Mouse (Mus musculus): ENCODE results near the gene Safb. TPM values are rescaled to one million over a fixed set of nuclear protein-coding genes. Genes with fewer than 3 reads are reported as not detected.

The Safb gene
- polyA plus RNA-seq, 1 experiment from 2014 or later, result 57.9 TPM

GRCm38 (mm10) chr17:56554122-56554551 is 30.5 kb upstream of the Safb start, which contains the start of gene Gm20219:
TSS of gene Gm20219 (minus strand) at chr17:56554387.
- H3K4me1 ChIP-seq (ENCODE audit: control insufficient read depth, insufficient read depth, low read length), result peaks cover 21% of the 10 kb centered on the region
- H3K9ac ChIP-seq (ENCODE audit: low read length), result no peak within 1 kb of the TSS
- DNase-seq (ENCODE audit: low spot score), result no peak
- no peaks in the 10 kb centered on the region for H3K27me3 ChIP-seq (replicated peaks; ENCODE audit: control insufficient read depth, insufficient read depth, low read length)
- no peak within 1 kb of the TSS for H3K4me3 ChIP-seq (ENCODE audit: low read depth, low read length)
- 88% methylated on average over 20 of the region's 20 CpGs for WGBS
- 0 out of 2 replicates have a peak within 1 kb of the TSS, but pooled peaks have one; percentile 52 for H3K27ac ChIP-seq (ENCODE audit: low read depth, low read length)
- no peaks in the 10 kb centered on the region for H3K9me3 ChIP-seq (replicated peaks; ENCODE audit: control insufficient read depth, low read length)
- H3K36me3 ChIP-seq (ENCODE audit: control insufficient read depth, insufficient read depth, low read length), result no peaks in the 10 kb centered on the region
- ATAC-seq, result no peak
- H3K4me2 ChIP-seq (ENCODE audit: low read length), result no peak within 1 kb of the TSS

GRCm38 (mm10) chr17:56558448-56558847 is 26.2 kb upstream of the Safb start:
- Histone ChIP-seq H3K9ac (ENCODE audit: low read length) (no peak overlapping the region), H3K27ac (ENCODE audit: low read depth, low read length) (no peak overlapping the region), H3K4me1 (ENCODE audit: control insufficient read depth, insufficient read depth, low read length) (no peaks in the 10 kb centered on the region), H3K4me2 (ENCODE audit: low read length) (no peak overlapping the region), H3K36me3 (ENCODE audit: control insufficient read depth, insufficient read depth, low read length) (peaks cover 34% of the 10 kb centered on the region), H3K4me3 (ENCODE audit: low read depth, low read length) (no peak overlapping the region), H3K27me3 (replicated peaks; ENCODE audit: control insufficient read depth, insufficient read depth, low read length) (no peaks in the 10 kb centered on the region), H3K9me3 (replicated peaks; ENCODE audit: control insufficient read depth, low read length) (no peaks in the 10 kb centered on the region)
- ATAC-seq (peak; percentile 78), DNase-seq (ENCODE audit: low spot score) (peak; percentile 85)
- WGBS, result 23% methylated on average over 3 of the region's 3 CpGs

GRCm38 (mm10) chr17:56559386-56559785 is 25.2 kb upstream of the Safb start:
- H3K27me3 ChIP-seq (replicated peaks; ENCODE audit: control insufficient read depth, insufficient read depth, low read length), result no peaks in the 10 kb centered on the region
- H3K4me3 ChIP-seq (ENCODE audit: low read depth, low read length), result no peak overlapping the region
- H3K9me3 ChIP-seq (replicated peaks; ENCODE audit: control insufficient read depth, low read length), result no peaks in the 10 kb centered on the region
- DNase-seq (ENCODE audit: low spot score) (no peak), ATAC-seq (no peak)
- no peak overlapping the region for H3K4me2 ChIP-seq (ENCODE audit: low read length)
- 74% methylated on average over 3 of the region's 3 CpGs for WGBS
- H3K4me1 ChIP-seq (ENCODE audit: control insufficient read depth, insufficient read depth, low read length), result no peaks in the 10 kb centered on the region
- H3K27ac ChIP-seq (ENCODE audit: low read depth, low read length), result no peak overlapping the region
- peaks cover 43% of the 10 kb centered on the region for H3K36me3 ChIP-seq (ENCODE audit: control insufficient read depth, insufficient read depth, low read length)
- H3K9ac ChIP-seq (ENCODE audit: low read length), result no peak overlapping the region

GRCm38 (mm10) chr17:56560131-56560530 is 24.5 kb upstream of the Safb start:
- DNase-seq (ENCODE audit: low spot score), result no peak
- H3K27ac ChIP-seq (ENCODE audit: low read depth, low read length), result no peak overlapping the region
- no peak overlapping the region for H3K9ac ChIP-seq (ENCODE audit: low read length)
- H3K4me1 ChIP-seq (ENCODE audit: control insufficient read depth, insufficient read depth, low read length), result no peaks in the 10 kb centered on the region
- H3K4me2 ChIP-seq (ENCODE audit: low read length), result no peak overlapping the region
- 95% methylated on average over 1 of the region's 1 CpGs for WGBS
- H3K9me3 ChIP-seq (replicated peaks; ENCODE audit: control insufficient read depth, low read length), result no peaks in the 10 kb centered on the region
- ATAC-seq, result no peak
- H3K27me3 ChIP-seq (replicated peaks; ENCODE audit: control insufficient read depth, insufficient read depth, low read length), result no peaks in the 10 kb centered on the region
- no peak overlapping the region for H3K4me3 ChIP-seq (ENCODE audit: low read depth, low read length)
- peaks cover 50% of the 10 kb centered on the region for H3K36me3 ChIP-seq (ENCODE audit: control insufficient read depth, insufficient read depth, low read length)

- Histone ChIP-seq H3K9me3 (replicated peaks; ENCODE audit: control insufficient read depth, low read length) (no peaks in the 10 kb centered on the region), H3K9ac (ENCODE audit: low read length) (no peak overlapping the region), H3K27me3 (replicated peaks; ENCODE audit: control insufficient read depth, insufficient read depth, low read length) (no peaks in the 10 kb centered on the region), H3K4me2 (ENCODE audit: low read length) (no peak overlapping the region), H3K36me3 (ENCODE audit: control insufficient read depth, insufficient read depth, low read length) (peaks cover 68% of the 10 kb centered on the region), H3K4me3 (ENCODE audit: low read depth, low read length) (no peak overlapping the region), H3K4me1 (ENCODE audit: control insufficient read depth, insufficient read depth, low read length) (no peaks in the 10 kb centered on the region), H3K27ac (ENCODE audit: low read depth, low read length) (no peak overlapping the region)
- no peak for ATAC-seq
- no peak for DNase-seq (ENCODE audit: low spot score)
- 92% methylated on average over 2 of the region's 2 CpGs for WGBS
Observed at GRCm38 (mm10) chr17:56561866-56562265, 22.8 kb upstream of the Safb start.

- 90% methylated on average over 29 of the region's 29 CpGs for WGBS
- Histone ChIP-seq H3K27ac (ENCODE audit: low read depth, low read length) (no peak overlapping the region), H3K4me2 (ENCODE audit: low read length) (no peak overlapping the region), H3K27me3 (replicated peaks; ENCODE audit: control insufficient read depth, insufficient read depth, low read length) (no peaks in the 10 kb centered on the region), H3K36me3 (ENCODE audit: control insufficient read depth, insufficient read depth, low read length) (peaks cover 100% of the 10 kb centered on the region), H3K4me1 (ENCODE audit: control insufficient read depth, insufficient read depth, low read length) (no peaks in the 10 kb centered on the region), H3K9ac (ENCODE audit: low read length) (no peak overlapping the region), H3K9me3 (replicated peaks; ENCODE audit: control insufficient read depth, low read length) (no peaks in the 10 kb centered on the region), H3K4me3 (ENCODE audit: low read depth, low read length) (no peak overlapping the region)
- no peak for ATAC-seq
- no peak for DNase-seq (ENCODE audit: low spot score)
Observed at GRCm38 (mm10) chr17:56566293-56566692, 18.3 kb upstream of the Safb start.

GRCm38 (mm10) chr17:56566918-56567317 is 17.7 kb upstream of the Safb start:
- Histone ChIP-seq H3K4me2 (ENCODE audit: low read length) (no peak overlapping the region), H3K36me3 (ENCODE audit: control insufficient read depth, insufficient read depth, low read length) (peaks cover 100% of the 10 kb centered on the region), H3K4me1 (ENCODE audit: control insufficient read depth, insufficient read depth, low read length) (no peaks in the 10 kb centered on the region), H3K27me3 (replicated peaks; ENCODE audit: control insufficient read depth, insufficient read depth, low read length) (no peaks in the 10 kb centered on the region), H3K9me3 (replicated peaks; ENCODE audit: control insufficient read depth, low read length) (no peaks in the 10 kb centered on the region), H3K27ac (ENCODE audit: low read depth, low read length) (no peak overlapping the region), H3K9ac (ENCODE audit: low read length) (no peak overlapping the region), H3K4me3 (ENCODE audit: low read depth, low read length) (no peak overlapping the region)
- 94% methylated on average over 5 of the region's 5 CpGs for WGBS
- ATAC-seq, result no peak
- no peak for DNase-seq (ENCODE audit: low spot score)

GRCm38 (mm10) chr17:56567370-56567769 is 17.3 kb upstream of the Safb start:
- Histone ChIP-seq H3K9ac (ENCODE audit: low read length) (no peak overlapping the region), H3K4me2 (ENCODE audit: low read length) (no peak overlapping the region), H3K27me3 (replicated peaks; ENCODE audit: control insufficient read depth, insufficient read depth, low read length) (no peaks in the 10 kb centered on the region), H3K9me3 (replicated peaks; ENCODE audit: control insufficient read depth, low read length) (no peaks in the 10 kb centered on the region), H3K4me3 (ENCODE audit: low read depth, low read length) (no peak overlapping the region), H3K27ac (ENCODE audit: low read depth, low read length) (no peak overlapping the region), H3K36me3 (ENCODE audit: control insufficient read depth, insufficient read depth, low read length) (peaks cover 100% of the 10 kb centered on the region), H3K4me1 (ENCODE audit: control insufficient read depth, insufficient read depth, low read length) (no peaks in the 10 kb centered on the region)
- no peak for ATAC-seq
- 98% methylated on average over 4 of the region's 4 CpGs for WGBS
- DNase-seq (ENCODE audit: low spot score), result no peak

GRCm38 (mm10) chr17:56570287-56570686 is 14.3 kb upstream of the Safb start:
- no peak overlapping the region for H3K4me2 ChIP-seq (ENCODE audit: low read length)
- DNase-seq (ENCODE audit: low spot score) (no peak), ATAC-seq (no peak)
- no peak overlapping the region for H3K27ac ChIP-seq (ENCODE audit: low read depth, low read length)
- no peak overlapping the region for H3K4me3 ChIP-seq (ENCODE audit: low read depth, low read length)
- H3K36me3 ChIP-seq (ENCODE audit: control insufficient read depth, insufficient read depth, low read length), result peaks cover 99% of the 10 kb centered on the region
- H3K4me1 ChIP-seq (ENCODE audit: control insufficient read depth, insufficient read depth, low read length), result no peaks in the 10 kb centered on the region
- H3K27me3 ChIP-seq (replicated peaks; ENCODE audit: control insufficient read depth, insufficient read depth, low read length), result no peaks in the 10 kb centered on the region
- H3K9ac ChIP-seq (ENCODE audit: low read length), result no peak overlapping the region
- no peaks in the 10 kb centered on the region for H3K9me3 ChIP-seq (replicated peaks; ENCODE audit: control insufficient read depth, low read length)
- WGBS, result 93% methylated on average over 4 of the region's 4 CpGs
